Mouse (Mus musculus) midbrain, embryonic 12.5 days (tissue): ENCODE data around the gene Slc25a22. TPM values are rescaled to one million over a fixed set of nuclear protein-coding genes. Genes with fewer than 3 reads are reported as not detected.

Experiments used
- ATAC-seq: fragments of 200-750 bp; cut with Nextera tagmentation; 2 replicates; pipeline ENCODE4 v1.8.0; 2017; ENCODE audit warnings: low read depth, moderate TSS enrichment, moderate library complexity; ENCODE audit not compliant: low FRiP score
- H3K27ac ChIP-seq: fragments of 300-500 bp; sonication (generic); replicated peaks from 2 replicates; pipeline ENCODE4 v1.5.1; 2016; ENCODE audit warnings: mild to moderate bottlenecking
- H3K27me3 ChIP-seq: fragments of 300-500 bp; sonication (generic); 2 replicates; pipeline ENCODE4 v1.6.1; 2016; ENCODE audit warnings: mild to moderate bottlenecking
- H3K36me3 ChIP-seq: fragments of 300-500 bp; sonication (generic); 2 replicates; pipeline ENCODE4 v1.6.1; 2016
- H3K4me1 ChIP-seq: fragments of 300-500 bp; sonication (generic); 2 replicates; pipeline ENCODE4 v1.6.1; 2016
- H3K4me2 ChIP-seq: fragments of 300-500 bp; sonication (generic); replicated peaks from 2 replicates; pipeline ENCODE4 v1.6.1; 2016; ENCODE audit warnings: mild to moderate bottlenecking, moderate library complexity
- H3K4me3 ChIP-seq: fragments of 300-500 bp; sonication (generic); 2 replicates; pipeline ENCODE4 v1.5.1; 2016; ENCODE audit warnings: mild to moderate bottlenecking
- H3K9ac ChIP-seq: fragments of 300-500 bp; sonication (generic); replicated peaks from 2 replicates; pipeline ENCODE4 v1.6.1; 2016; ENCODE audit warnings: mild to moderate bottlenecking, moderate library complexity
- H3K9me3 ChIP-seq: fragments of 300-500 bp; sonication (generic); 2 replicates; pipeline ENCODE4 v1.6.1; 2016; ENCODE audit warnings: mild to moderate bottlenecking
- WGBS: fragments of 180-500 bp; shearing (Covaris S2); methylation state at CpG from one replicate; pipeline ENCODE4 v1.1.7; 2016; 5-methylcytosine and 5-hydroxymethylcytosine counted together
- polyA plus RNA-seq: library from polyadenylated mRNA; unstranded; fragments of >200 nt; fragmentation: Nextera tagmentation; extraction: Ambion mirVana; gene quantifications from 2 replicates; pipeline ENCODE4 v1.2.1, GENCODE M21; 2016

Gene Slc25a22
- polyA plus RNA-seq, 1 experiment from 2014 or later: 52.7 TPM

- Histone ChIP-seq H3K4me1 (peaks cover 53% of the 10 kb centered on the region), H3K4me3 (no peak overlapping the region), H3K4me2 (no peak overlapping the region), H3K27ac (no peak overlapping the region), H3K9me3 (no peaks in the 10 kb centered on the region), H3K27me3 (peaks cover 15% of the 10 kb centered on the region), H3K36me3 (peaks cover 34% of the 10 kb centered on the region), H3K9ac (0 out of 2 replicates have a peak overlapping the region, but pooled peaks have one; percentile 17)
- 94% methylated on average over 9 of the region's 9 CpGs for WGBS
- no peak for ATAC-seq
Observed at GRCm38 (mm10) chr7:141430585-141431240, 7.0 kb downstream of the Slc25a22 start.

GRCm38 (mm10) chr7:141429840-141430584 lies 7.7 kb downstream of the Slc25a22 start:
- peak overlapping the region; percentile 60 for H3K27ac ChIP-seq
- peaks cover 46% of the 10 kb centered on the region for H3K4me1 ChIP-seq
- H3K27me3 ChIP-seq: peaks cover 19% of the 10 kb centered on the region; the same call in 1 of the 2 replicates
- 62% methylated on average over 9 of the region's 9 CpGs for WGBS
- H3K4me2 ChIP-seq: peak overlapping the region; percentile 69
- H3K9ac ChIP-seq: 0 out of 2 replicates have a peak overlapping the region, but pooled peaks have one; percentile 17
- peaks cover 34% of the 10 kb centered on the region for H3K36me3 ChIP-seq
- H3K4me3 ChIP-seq: peak overlapping the region; percentile 44; the same call in 1 of the 2 replicates
- peak; percentile 28; the same call in 1 of the 2 replicates for ATAC-seq
- H3K9me3 ChIP-seq: no peaks in the 10 kb centered on the region

GRCm38 (mm10) chr7:141429310-141429709 lies 8.4 kb downstream of the Slc25a22 start, which contains the start of gene Cend1:
Gene Cend1 (minus strand): TSS chr7:141429491.
- peak within 1 kb of the TSS; percentile 70 for H3K9ac ChIP-seq
- peaks cover 34% of the 10 kb centered on the region for H3K36me3 ChIP-seq
- peak within 1 kb of the TSS; percentile 69 for H3K4me2 ChIP-seq
- peak within 1 kb of the TSS; percentile 44 for H3K4me3 ChIP-seq
- H3K27me3 ChIP-seq: peaks cover 19% of the 10 kb centered on the region; the same call in 1 of the 2 replicates
- WGBS: 3% methylated on average over 19 of the region's 19 CpGs
- peaks cover 39% of the 10 kb centered on the region for H3K4me1 ChIP-seq
- peak within 1 kb of the TSS; percentile 60 for H3K27ac ChIP-seq
- peak; percentile 84 for ATAC-seq
- H3K9me3 ChIP-seq: no peaks in the 10 kb centered on the region

- H3K9me3 ChIP-seq: no peaks in the 10 kb centered on the region
- WGBS: 54% methylated on average over 5 of the region's 5 CpGs
- H3K4me3 ChIP-seq: peak overlapping the region; percentile 44
- H3K27ac ChIP-seq: peak overlapping the region; percentile 60
- peaks cover 34% of the 10 kb centered on the region for H3K36me3 ChIP-seq
- H3K4me2 ChIP-seq: peak overlapping the region; percentile 69
- H3K4me1 ChIP-seq: peaks cover 33% of the 10 kb centered on the region
- H3K9ac ChIP-seq: peak overlapping the region; percentile 70
- peaks cover 20% of the 10 kb centered on the region for H3K27me3 ChIP-seq
- ATAC-seq: no peak
Observed at GRCm38 (mm10) chr7:141428701-141429100, 9.0 kb downstream of the Slc25a22 start.

- Histone ChIP-seq H3K9me3 (no peaks in the 10 kb centered on the region), H3K4me2 (no peak overlapping the region), H3K9ac (no peak overlapping the region), H3K36me3 (peaks cover 21% of the 10 kb centered on the region), H3K27me3 (peaks cover 25% of the 10 kb centered on the region), H3K4me3 (no peak overlapping the region), H3K4me1 (peaks cover 21% of the 10 kb centered on the region), H3K27ac (no peak overlapping the region)
- WGBS: 86% methylated on average over 12 of the region's 12 CpGs
- no peak for ATAC-seq
Observed at GRCm38 (mm10) chr7:141426948-141427730, 10.6 kb downstream of the Slc25a22 start.

DNA sequence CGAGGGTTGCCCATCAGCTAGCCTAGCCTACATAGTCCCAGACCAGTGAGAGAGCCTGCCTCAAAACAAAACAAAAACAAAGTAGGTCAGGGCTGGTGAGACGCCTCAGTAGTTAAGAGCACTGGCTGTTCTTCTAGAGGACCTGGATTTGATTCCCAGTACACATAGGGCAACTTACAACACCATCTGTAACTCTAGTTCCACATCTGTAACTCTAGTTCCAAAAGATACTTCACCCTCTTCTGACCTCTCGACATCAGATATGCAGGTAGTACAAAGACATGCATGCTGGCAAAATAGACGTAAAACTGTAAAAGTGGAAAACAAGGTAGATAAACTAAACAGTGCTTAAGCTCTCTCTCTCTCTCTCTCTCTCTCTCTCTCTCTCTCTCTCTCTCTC lies 13.9 kb downstream of the Slc25a22 start:
- H3K36me3 ChIP-seq: no peaks in the 10 kb centered on the region
- no peak overlapping the region for H3K9ac ChIP-seq
- WGBS: 85% methylated on average over 4 of the region's 4 CpGs
- no peaks in the 10 kb centered on the region for H3K9me3 ChIP-seq
- peaks cover 25% of the 10 kb centered on the region for H3K27me3 ChIP-seq
- no peak overlapping the region for H3K4me3 ChIP-seq
- H3K27ac ChIP-seq: no peak overlapping the region
- no peak for ATAC-seq
- H3K4me2 ChIP-seq: no peak overlapping the region
- peaks cover 4% of the 10 kb centered on the region for H3K4me1 ChIP-seq

- Histone ChIP-seq H3K27me3 (peaks cover 6% of the 10 kb centered on the region), H3K27ac (no peak overlapping the region), H3K36me3 (no peaks in the 10 kb centered on the region), H3K4me1 (no peaks in the 10 kb centered on the region), H3K9ac (no peak overlapping the region), H3K9me3 (no peaks in the 10 kb centered on the region), H3K4me2 (no peak overlapping the region), H3K4me3 (no peak overlapping the region)
- WGBS: 86% methylated on average over 9 of the region's 9 CpGs
- ATAC-seq: no peak
Observed at GRCm38 (mm10) chr7:141420030-141420702, 17.5 kb downstream of the Slc25a22 start.

GRCm38 (mm10) chr7:141418970-141419369 lies 18.7 kb downstream of the Slc25a22 start:
- no peak overlapping the region for H3K4me3 ChIP-seq
- no peaks in the 10 kb centered on the region for H3K36me3 ChIP-seq
- H3K4me1 ChIP-seq: peaks cover 4% of the 10 kb centered on the region; the same call in 1 of the 2 replicates
- H3K27me3 ChIP-seq: peaks cover 6% of the 10 kb centered on the region
- H3K4me2 ChIP-seq: no peak overlapping the region
- H3K27ac ChIP-seq: no peak overlapping the region
- no peaks in the 10 kb centered on the region for H3K9me3 ChIP-seq
- ATAC-seq: no peak
- H3K9ac ChIP-seq: no peak overlapping the region
- 87% methylated on average over 7 of the region's 7 CpGs for WGBS

DNA sequence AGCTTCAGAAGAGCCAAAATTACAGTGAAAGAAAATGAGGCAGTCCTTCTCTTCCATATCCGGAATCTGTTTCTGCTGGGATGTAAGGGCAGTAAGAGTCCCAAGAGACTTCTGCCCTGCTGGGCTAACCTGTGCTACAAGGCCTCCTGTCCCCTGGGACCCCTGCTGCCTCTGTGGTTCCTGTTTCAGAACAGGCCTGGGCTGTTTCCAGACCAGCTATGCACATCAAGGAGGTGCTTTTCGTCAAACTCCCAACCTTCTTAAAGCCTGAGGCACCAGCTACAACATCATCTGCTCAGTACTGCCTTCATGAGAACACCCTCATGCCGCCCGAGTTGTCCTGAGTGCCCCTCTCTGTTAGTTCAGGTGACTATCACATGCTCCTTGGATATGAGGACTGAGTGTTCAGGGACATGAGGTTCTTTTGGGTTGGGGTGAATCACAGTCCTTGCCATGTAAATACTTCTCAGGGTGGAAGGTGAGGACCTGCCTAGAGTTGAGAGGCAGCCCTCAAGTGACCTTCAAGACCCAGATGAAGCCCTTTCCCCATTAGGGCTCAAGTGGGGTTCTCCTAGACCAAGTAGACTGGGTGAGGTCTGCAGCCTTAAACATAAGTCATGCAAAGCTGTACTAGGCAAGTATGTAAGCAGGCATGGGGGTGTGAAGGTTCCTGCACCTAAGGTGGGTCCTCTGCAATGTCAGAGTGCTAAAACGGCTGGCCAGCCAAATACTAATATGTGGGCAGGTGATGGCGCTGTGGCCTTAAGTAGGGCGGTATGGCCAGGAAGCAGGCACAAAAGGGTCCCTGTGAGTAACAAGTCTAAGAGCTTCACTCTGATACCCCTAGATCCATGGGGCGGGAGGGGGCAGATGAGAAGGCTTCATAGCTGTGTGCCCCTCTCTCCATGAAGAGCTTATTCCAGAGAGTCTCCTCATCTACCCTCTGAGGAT lies 19.7 kb downstream of the Slc25a22 start:
- Histone ChIP-seq H3K4me3 (no peak overlapping the region), H3K4me1 (peaks cover 9% of the 10 kb centered on the region), H3K36me3 (no peaks in the 10 kb centered on the region), H3K27me3 (no peaks in the 10 kb centered on the region; the same call in 1 of the 2 replicates), H3K9ac (no peak overlapping the region), H3K4me2 (no peak overlapping the region), H3K27ac (no peak overlapping the region), H3K9me3 (no peaks in the 10 kb centered on the region)
- 73% methylated on average over 8 of the region's 8 CpGs for WGBS
- no peak for ATAC-seq

- Histone ChIP-seq H3K27ac (no peak overlapping the region), H3K4me2 (no peak overlapping the region), H3K4me3 (no peak overlapping the region), H3K9me3 (no peaks in the 10 kb centered on the region), H3K27me3 (no peaks in the 10 kb centered on the region; the same call in 1 of the 2 replicates), H3K4me1 (peaks cover 12% of the 10 kb centered on the region), H3K36me3 (no peaks in the 10 kb centered on the region; the same call in 1 of the 2 replicates), H3K9ac (no peak overlapping the region)
- ATAC-seq: no peak
- WGBS: 79% methylated on average over 6 of the region's 6 CpGs
Observed at GRCm38 (mm10) chr7:141416144-141416841, 21.4 kb downstream of the Slc25a22 start.
